Mouse (Mus musculus) WW6 (cell line): ENCODE results near the gene Nme1.
"Not testable (repeated sequence)": the region's sequence is repeated elsewhere in the genome, so short reads cannot be mapped to it uniquely, and the experiment has no call there.

Source experiments
- DNase-seq: peaks from one replicate; pipeline ENCODE4 v3.0.0-alpha.2; 2013; ENCODE audit warnings: low read depth, low spot score

The Nme1 gene

DNA sequence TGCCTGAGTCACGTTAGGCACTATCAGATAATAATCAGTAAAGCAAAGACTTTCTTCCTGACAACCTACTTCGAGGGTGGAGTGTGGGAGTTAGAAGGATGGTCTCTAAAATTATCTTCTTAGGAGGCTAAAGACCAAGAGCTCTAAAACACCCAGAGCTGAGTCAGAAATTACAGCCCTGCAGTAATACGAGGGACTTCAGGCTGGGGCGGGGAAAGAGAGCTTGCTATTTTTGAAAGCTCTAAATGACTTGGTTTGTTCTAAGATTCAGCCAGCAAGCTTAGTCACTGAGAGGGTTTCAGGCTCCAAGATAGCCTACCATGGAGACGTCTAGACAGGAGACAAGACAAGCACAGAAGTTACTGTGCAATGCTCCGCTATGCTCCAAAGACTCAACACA is 2.9 kb downstream of the Nme1 start:
- no peak for DNase-seq

DNA sequence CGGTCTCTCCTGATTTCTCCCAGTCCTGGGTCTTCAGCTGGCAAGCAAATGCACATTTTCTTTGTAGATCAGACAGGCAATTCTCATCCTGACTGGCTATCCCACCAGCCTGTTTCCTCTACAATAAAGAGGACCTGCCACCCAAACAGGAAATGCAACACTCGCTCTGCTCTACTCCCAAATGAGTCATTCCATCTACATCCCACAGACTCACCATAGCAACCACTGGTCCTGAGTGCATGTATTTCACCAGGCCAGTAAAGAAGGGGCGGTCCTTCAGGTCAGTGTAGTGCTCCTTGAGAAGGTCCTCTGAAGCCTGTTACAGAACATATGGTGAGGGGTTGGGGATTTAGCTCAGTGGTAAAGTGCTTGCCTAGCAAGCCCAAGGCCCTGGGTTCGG is 5.3 kb downstream of the Nme1 start:
- no peak for DNase-seq

DNA sequence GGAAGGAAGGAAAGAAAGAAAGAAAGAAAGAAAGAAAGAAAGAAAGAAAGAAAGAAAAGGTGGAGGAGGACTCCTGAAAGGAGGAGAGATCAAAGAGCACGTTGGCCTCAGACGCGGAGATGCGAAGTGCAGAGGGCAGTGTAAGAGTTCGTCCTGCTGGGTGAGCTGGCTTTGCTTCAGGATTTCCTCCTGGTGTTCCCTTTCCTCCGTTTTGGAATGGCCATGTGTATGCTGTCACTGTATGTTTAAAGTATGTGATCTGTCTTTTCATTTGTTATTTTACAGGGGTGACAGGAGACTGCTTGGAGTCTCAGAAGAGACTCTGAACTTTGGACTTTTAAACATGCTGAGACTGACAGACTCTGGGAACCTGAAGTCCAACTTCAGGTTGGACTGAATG is 6.8 kb downstream of the Nme1 start:
- DNase-seq, result no peak

DNA sequence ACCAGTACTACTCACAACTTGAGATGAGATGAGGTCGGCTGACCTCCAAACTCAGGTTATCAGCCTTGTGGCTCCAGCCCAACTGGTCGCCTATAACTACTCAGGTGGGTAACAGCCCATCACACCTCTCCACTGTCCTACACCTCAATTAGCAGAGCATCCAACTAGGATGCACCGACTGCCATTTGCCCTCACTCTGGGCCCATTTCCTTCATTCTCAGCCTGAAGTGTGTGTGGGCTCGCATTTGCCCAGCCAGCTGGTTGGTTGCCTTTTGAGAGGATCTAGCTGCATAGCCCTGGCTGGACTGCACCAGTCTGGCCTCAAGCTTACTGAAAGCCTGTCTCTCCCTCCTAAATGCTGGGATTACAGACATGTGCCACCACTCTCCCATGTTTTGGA is 10.6 kb downstream of the Nme1 start:
- DNase-seq, result no peak

DNA sequence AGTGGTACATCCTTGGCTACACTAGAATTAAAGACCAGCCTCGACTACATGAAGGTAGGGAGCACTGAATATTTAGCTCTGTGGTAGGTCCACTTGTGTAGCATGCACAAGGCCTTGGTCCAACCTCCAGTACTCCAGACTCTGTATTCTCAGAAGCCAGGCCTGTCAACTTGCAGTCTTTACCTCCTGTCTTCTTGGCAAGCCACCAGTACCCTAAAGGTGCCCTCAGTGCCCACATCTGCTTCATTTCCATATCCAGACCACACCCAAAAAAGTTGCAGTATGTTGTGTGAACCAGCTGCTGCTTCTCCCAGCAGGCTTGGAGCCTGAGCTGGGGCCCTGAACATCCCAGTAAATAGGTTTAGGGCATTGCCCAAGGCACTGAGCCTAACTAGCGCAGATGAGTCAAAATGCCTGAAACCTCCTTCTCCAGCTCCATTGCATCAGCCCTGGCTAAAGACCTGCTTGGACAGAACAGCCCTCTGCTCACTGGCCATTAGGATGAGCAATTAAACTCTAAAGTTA is 11.2 kb downstream of the Nme1 start:
- no peak for DNase-seq

DNA sequence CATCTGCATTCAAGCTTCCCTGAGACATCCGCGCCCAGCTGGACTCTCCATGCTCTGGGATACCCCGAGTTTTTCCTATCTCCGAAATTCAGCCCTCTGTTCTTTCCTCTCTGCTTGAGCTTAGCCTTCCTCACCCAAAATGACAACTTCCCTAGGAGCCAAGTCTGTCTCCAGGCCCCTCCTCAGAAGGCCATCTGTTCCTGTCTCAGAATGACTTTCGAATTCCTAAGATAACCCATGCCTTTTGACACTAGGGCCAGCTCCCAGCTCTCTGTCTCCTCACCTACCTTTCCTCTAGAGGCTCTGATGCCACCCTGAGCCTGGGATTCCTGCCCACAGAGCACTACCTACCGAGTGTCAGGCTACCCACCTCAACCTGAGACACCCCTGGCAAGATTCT is 12.2 kb downstream of the Nme1 start, which contains the start of gene Nme2:
TSS of gene Nme2 (minus strand) at position 101 of the 400 bp plus-strand sequence.
- DNase-seq, result no peak

DNA sequence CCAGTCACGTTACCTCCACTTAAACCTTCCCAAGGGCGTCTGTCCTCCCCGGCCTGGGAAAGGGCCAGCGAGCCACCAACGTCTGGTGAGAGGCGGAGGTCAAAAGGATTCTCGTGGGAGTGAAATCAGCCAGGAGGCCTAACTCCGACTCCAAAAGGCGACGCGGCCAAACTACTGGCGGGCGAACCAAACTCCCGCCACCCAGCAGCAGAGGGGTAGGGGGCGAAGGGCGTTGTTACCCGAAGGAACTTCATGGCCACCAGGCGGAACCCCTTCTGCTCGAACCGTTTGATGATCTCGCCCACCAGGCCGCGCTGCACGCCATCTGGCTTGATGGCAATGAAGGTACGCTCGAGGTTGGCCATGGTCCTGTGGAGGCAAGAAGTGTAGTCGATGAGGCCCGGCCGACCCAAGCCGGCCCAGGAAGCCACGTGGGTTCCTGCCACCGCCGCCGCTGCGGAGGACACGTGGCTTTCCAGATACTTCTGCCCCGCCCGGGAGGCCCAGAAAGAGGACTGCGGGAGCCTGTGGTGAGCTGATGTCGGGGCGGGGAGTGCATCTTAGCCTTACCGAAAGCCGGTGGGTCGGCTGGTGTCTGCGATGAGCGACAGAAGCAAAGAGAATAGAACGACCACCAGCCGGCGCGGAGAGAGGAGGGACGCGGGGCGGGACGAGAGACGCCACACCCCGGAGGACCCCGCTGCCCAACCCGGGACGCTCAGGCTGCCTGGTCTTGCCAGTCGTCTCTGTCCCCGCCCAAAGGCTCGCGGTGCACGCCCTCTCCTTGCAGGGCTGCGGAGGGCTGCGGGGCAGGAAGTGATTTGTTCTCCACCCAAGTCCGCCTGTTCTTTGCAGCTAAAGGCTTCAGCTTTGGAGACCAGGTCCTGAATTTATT is 12.8 kb downstream of the Nme1 start:
- DNase-seq, result peak; percentile 92

DNA sequence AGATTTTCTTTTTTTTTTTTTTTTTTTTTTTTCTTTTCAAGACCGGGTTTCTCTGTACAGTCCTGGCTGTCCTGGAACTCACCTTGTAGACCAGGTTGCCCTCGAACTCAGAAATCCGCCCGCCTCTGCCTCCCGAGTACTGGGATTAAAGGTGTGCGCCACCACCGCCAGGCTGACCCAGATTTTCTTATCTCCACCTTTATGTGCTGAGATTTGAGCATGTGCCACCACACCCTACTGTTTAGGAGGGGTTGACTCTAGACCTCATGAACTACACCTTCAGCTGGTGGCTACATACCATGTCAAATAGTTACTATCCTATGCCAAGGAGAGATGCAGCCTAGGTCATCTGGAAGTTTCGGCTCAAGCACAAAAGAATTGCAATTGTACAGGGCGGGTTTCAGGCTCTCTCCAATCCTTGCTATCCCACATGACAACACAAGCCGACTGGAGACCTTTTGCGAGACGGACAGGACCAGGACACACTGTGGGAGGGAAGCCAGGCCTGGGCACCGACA is 13.5 kb downstream of the Nme1 start:
- no peak for DNase-seq

DNA sequence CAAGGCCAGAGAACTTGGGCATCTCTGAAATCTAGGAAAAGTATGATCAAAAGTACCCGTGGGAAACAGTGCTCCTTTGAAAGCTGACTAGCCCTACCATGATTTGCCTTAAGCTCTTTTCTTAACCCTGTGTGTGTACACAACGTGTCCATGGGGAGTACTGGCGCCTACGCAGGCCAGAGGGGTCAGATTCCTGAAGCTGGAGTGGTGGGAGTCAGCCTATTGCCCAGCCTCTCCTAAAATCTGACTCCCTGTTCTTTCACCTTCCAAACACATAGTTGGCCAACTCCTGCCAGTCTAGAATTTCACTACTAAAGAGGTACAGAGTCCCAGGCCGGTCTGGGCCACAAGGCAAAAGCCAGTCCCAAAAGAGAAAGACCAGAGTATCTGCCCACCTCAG is 15.9 kb downstream of the Nme1 start:
- DNase-seq, result no peak

DNA sequence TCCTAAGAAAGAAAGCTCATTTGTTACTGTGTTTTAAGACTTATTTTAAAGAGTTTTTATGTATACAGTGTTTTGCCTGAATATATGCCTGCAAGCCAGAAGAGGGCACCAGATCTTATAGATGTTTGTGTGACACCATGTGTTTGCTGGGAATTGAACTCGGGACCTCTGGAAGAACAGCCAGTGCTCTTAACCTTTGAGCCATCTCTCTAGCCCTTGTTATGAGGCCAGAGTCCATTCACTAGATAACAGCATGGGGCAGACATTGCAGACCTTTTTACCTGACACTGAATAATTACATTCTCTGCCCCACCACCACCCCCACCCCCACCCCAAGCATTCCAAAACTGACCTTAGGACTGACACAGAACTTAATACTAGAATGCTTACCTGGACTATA is 18.3 kb downstream of the Nme1 start:
- no peak for DNase-seq

DNA sequence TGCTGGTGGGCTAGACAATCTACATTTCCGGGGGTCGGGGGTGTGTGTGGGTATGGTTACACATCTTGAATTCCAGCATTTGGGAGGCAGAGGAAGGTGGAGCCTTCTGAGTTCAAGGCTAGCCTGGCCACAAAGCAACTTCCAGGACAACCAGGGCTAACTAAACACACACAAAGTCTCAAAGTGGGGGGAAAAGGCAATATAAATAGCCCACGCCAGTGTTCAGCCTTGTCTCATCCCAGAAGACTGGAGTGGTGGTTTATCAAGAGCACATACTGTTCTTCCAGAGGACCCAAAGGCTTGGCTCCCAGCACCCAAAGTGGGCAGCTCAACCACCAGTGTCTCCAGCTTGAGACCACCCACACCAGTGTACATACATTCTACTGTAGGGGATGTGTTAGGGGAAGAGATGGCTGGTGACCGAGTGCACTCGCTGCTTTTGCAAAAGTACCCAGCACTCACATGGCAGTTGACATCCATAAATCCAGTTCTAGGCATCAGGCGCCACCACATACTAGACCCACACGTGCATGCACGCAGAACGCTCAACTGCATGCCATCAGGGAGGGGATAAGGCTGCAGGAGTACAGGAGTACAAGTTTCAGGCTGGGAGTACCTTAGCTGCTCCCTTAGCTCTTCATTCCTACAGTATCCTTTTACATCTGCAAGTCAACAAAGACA is 19.3 kb downstream of the Nme1 start:
- no peak for DNase-seq

DNA sequence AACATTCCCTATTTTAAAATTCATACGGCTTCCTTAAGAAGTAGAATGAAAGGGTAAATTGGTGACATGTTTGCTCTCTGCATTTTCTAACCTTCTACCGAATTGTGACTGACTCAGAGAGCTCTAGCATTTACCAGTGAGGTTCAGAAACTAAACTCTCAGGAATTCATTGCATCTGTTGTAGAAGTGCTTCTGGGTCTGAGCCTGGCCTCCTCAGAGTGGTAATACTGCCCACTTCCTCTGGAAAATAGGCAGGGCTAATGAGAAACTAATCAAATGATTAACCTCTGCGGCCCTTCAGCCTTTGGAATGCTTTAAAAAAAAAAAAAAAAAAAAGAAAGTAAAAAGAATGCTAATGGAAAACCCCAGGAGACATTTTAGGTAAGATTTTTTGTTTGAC is 23.3 kb downstream of the Nme1 start:
- DNase-seq, result no peak

DNA sequence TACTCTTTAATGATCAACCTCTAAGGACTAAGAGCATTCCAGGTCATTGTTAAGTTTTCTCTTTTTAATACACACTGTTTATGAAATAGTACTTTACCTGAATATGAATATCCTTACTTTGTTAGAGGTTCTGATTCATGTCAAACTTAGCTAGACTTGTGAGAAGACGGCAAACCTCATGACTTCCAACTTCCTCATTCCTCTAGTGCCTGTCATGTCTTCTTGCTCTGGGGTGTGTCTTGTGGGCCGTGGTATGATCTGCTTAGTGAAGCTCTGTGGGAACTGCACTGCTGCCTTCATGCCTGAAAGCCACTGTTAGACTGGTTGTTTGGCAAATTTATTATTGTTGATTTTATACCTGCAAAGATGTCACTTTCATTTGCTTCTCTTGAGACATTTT is 27.4 kb downstream of the Nme1 start:
- DNase-seq, result no peak

DNA sequence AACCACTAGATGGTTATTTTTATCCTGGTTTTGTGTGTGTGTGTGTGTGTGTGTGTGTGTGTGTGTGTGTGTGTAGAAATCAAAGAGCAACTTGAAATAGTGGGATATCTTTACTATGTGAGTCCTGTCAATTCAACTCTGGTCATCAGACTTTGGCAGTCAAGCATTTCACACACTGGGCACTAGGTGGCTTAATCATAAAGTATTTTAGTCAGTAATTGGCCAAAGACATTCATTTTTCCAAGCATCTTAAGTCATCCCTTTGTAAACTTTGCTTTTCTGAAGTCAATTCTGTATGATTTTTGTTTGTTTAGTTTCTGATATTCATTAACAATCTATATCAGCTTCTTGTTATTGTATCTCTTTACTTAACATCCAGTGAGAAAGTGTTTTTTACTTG is 39.2 kb downstream of the Nme1 start:
- no peak for DNase-seq

DNA sequence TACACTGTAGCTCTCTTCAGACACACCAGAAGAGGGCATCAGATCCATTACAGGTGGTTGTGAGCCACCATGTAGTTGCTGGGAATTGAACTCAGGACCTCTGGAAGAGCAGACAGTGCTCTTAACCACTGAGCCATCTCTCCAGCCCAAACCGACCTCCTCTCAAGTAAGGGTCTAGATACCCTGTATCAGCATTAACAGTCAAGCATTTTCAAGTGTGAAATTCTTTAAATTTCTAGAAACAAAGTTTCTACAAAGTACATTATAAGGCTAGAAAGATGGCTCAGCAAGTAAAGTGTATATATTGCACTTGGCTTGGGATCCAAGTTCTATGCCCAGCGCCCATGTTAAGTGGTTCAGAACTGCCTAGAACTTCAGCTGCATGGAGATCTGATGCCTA is 53.3 kb downstream of the Nme1 start:
- DNase-seq, result not testable (repeated sequence)

DNA sequence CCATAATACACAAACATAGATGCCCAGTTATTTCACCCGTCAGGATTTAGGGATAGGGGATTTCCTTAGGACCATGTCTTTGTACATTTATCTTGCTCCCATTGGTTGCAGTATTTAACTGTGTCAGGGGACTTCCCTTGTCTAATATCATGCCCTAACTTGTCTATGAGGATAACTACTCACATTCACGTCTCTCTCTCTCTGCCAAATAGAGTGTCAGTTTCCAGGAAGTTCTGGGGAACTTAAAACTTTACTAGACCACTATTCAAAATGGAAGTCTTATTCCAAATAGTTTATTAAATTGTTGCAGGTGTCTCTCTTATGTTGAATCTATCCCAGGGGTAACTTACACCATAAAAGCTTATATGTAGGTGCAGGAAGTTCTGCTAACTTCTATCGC is 56.7 kb downstream of the Nme1 start:
- DNase-seq, result no peak

DNA sequence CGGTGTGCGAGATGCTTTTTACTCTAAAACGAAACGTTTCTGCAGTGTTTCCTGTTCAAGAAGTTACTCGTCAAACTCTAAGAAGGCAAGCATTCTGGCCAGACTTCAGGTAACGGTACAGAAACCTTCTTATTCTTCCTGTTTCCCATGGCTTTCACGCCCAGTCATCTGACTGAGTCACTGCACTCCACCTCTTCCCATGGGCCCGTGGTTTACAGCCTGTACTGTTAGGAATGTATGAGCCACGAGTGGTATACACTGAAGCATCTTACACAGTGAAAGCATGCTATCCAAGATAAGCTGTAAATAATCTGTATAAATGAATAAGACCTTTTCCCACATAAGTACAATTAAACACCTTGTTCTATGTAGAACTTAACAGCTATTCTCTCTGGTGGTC is 59.5 kb downstream of the Nme1 start:
- no peak for DNase-seq

DNA sequence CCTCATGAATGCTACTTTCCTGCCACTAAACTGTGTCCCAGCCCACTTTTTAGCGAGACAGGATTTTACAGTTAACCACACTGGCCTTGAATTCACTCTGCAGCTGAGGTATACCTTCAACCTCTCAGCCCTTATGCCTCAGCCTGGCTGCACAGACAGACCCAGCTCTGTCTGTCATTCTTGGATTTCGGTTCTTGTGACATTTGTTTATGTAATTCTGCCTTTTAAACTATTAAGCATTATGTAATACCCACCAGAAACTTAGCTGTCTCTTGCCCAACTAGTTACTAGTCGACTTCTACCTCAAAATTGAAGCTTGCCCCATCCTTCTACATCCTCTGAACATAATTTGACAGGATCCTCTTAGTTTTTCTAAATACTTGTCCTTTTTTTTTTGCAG is 60.5 kb downstream of the Nme1 start:
- no peak for DNase-seq
